Mouse (Mus musculus) liver, embryonic 14.5 days (tissue): ENCODE results near the gene Methig1.

ENCODE experiments used
- CTCF ChIP-seq: IDR thresholded peaks from 2 replicates; pipeline ENCODE4 v1.5.1; 2016; ENCODE audit warnings: antibody characterized with exemption, low read depth, control low read depth
- EP300 ChIP-seq: IDR thresholded peaks from 2 replicates; pipeline ENCODE4 v1.6.1; 2016; ENCODE audit warnings: antibody characterized with exemption, low read depth

- TF ChIP-seq CTCF = no peak
- no peak for TF ChIP-seq EP300
Observed at GRCm38 (mm10) chr15:100355876-100356275, 2.9 kb downstream of the Methig1 start.
